Mouse (Mus musculus) embryonic facial prominence, embryonic 12.5 days (tissue): Measurements from ENCODE around the gene Olfr983. TPM values are rescaled to one million over a fixed set of nuclear protein-coding genes. Genes with fewer than 3 reads are reported as not detected.

Source experiments
- polyA plus RNA-seq: library from polyadenylated mRNA; unstranded; fragments of >200 nt; fragmentation: Nextera tagmentation; extraction: Ambion mirVana; gene quantifications from 2 replicates; pipeline ENCODE4 v1.2.1, GENCODE M21; 2016

Gene Olfr983
- polyA plus RNA-seq, 1 experiment from 2014 or later, result not detected

Other genes starting within 250 kb of the Olfr983 start
- gene Olfr972, start 227.2 kb downstream of the Olfr983 start, polyA plus RNA-seq, result 0.35 TPM in 1 of 2 replicates, not detected in the other
- not detected in 2 replicates for gene Olfr229, start 186.3 kb downstream of the Olfr983 start, polyA plus RNA-seq
- not detected in 2 replicates for gene Olfr974, start 156.1 kb downstream of the Olfr983 start, polyA plus RNA-seq
- gene Olfr975, start 141.5 kb downstream of the Olfr983 start, polyA plus RNA-seq, result not detected in 2 replicates
- not detected in 2 replicates for gene Olfr976, start 132.5 kb downstream of the Olfr983 start, polyA plus RNA-seq
- not detected in 2 replicates for gene Olfr978, start 101.5 kb downstream of the Olfr983 start, polyA plus RNA-seq
- not detected in 2 replicates for gene Olfr979, start 90.1 kb downstream of the Olfr983 start, polyA plus RNA-seq
- gene Olfr980, start 84.0 kb downstream of the Olfr983 start, polyA plus RNA-seq, result not detected in 2 replicates
- gene Olfr981, start 72.1 kb downstream of the Olfr983 start, polyA plus RNA-seq, result not detected in 2 replicates
- not detected in 2 replicates for gene Olfr982, start 19.8 kb downstream of the Olfr983 start, polyA plus RNA-seq
- not detected in 2 replicates for gene Olfr984, start 20.6 kb upstream of the Olfr983 start, polyA plus RNA-seq
- gene Olfr985, start 36.6 kb upstream of the Olfr983 start, polyA plus RNA-seq, result not detected in 2 replicates
- gene Tmem225, start 54.5 kb upstream of the Olfr983 start, polyA plus RNA-seq, result not detected in 2 replicates
- 0.06 TPM in 1 of 2 replicates, not detected in the other for gene Olfr986, start 87.3 kb upstream of the Olfr983 start, polyA plus RNA-seq
- 9.5 and 9.6 TPM in 2 replicates for gene Zfp202, start 98.7 kb upstream of the Olfr983 start, polyA plus RNA-seq
- gene Scn3b, start 175.6 kb upstream of the Olfr983 start, polyA plus RNA-seq, result 4.3 and 4.7 TPM in 2 replicates